Mouse (Mus musculus) liver, postnatal 0 days (tissue): ENCODE data around the gene Rrm2.

Source experiments
- CTCF ChIP-seq: sonication (generic); IDR thresholded peaks from 2 replicates; pipeline ENCODE4 v1.5.1; 2016; ENCODE audit warnings: antibody characterized with exemption, low read depth
- EP300 ChIP-seq: IDR thresholded peaks from 2 replicates; pipeline ENCODE4 v1.6.1; 2016; ENCODE audit warnings: antibody characterized with exemption, low read depth, mild to moderate bottlenecking

GRCm38 (mm10) chr12:24709409-24709808 lies 1.4 kb downstream of the Rrm2 start:
- TF ChIP-seq EP300 (no peak), CTCF (no peak)
